Mouse (Mus musculus): ENCODE data around the gene Fnbp1l. TPM values are rescaled to one million over a fixed set of nuclear protein-coding genes. Genes with fewer than 3 reads are reported as not detected.

The Fnbp1l gene
- total and polyA plus RNA-seq, 3 experiments, result 1.5 to 2.0 (median 2.0) TPM

GRCm38 (mm10) chr3:122509084-122509483 is 110.4 kb downstream of the Fnbp1l start:
- Histone ChIP-seq H3K9ac (ENCODE audit: insufficient read depth, low read depth) (no peak overlapping the region), H3K9me3 (replicated peaks; ENCODE audit: low read length) (no peaks in the 10 kb centered on the region), H3K27me3 (replicated peaks) (no peaks in the 10 kb centered on the region), H3K4me2 (ENCODE audit: insufficient read depth, low read depth, poor library complexity, severe bottlenecking) (no peak overlapping the region), H3K27ac (ENCODE audit: insufficient read depth, low read depth) (no peak overlapping the region), H3K36me3 (replicated peaks in 1 of 2; ENCODE audit: control insufficient read depth in 1 of 2, insufficient read depth in 1 of 2, low read length in 1 of 2) (peaks cover 75 to 90% of the 10 kb centered on the region in 2 experiments), H3K4me3 (replicated peaks in 1 of 3; ENCODE audit: low read depth in 2 of 3, low read length in 2 of 3, poor library complexity in 1 of 3) (no peak overlapping the region), H3K79me2 (replicated peaks; ENCODE audit: control insufficient read depth, extremely low read depth, insufficient read depth, poor library complexity, severe bottlenecking) (peaks cover 2% of the 10 kb centered on the region; the same call in 1 of the 2 replicates), H3K4me1 (ENCODE audit: control insufficient read depth in 1 of 2, insufficient read depth in 2 of 2) (no peaks in the 10 kb centered on the region)
- TF ChIP-seq MAZ (IDR thresholded peaks at IDR 0.05; ENCODE audit: low read depth, low read length) (no peak), SMC3 (IDR thresholded peaks at IDR 0.05; ENCODE audit: low read depth, low read length) (peak; percentile 54), RAD21 (IDR thresholded peaks at IDR 0.05; ENCODE audit: low read depth, low read length) (peak; percentile 29), CTCF (conservative IDR thresholded peaks at IDR 0.05 in 1 of 2, IDR thresholded peaks at IDR 0.05 in 1 of 2; ENCODE audit: low read depth in 2 of 2, low read length in 2 of 2) (peak in 1 of 2 experiments; percentile 60; a peak in 2 of 4 replicates)
- in situ Hi-C loops (cut with MboI; ENCODE audit: low pct_ligation_motif_present, low pct_unique_long_range_greater_than_20kb, low sequenced_read_pairs) (no loop called here), dilution Hi-C loops (cut with MboI; ENCODE audit: extremely low pct_ligation_motif_present, extremely low pct_unique_long_range_greater_than_20kb, low sequenced_read_pairs) (no loop called here)
- no peak for DNase-seq (ENCODE audit: extremely low read depth)

GRCm38 (mm10) chr3:122507826-122508225 is 111.7 kb downstream of the Fnbp1l start:
- H3K36me3 ChIP-seq (replicated peaks in 1 of 2; ENCODE audit: control insufficient read depth in 1 of 2, insufficient read depth in 1 of 2, low read length in 1 of 2), result peaks cover 68 to 96% of the 10 kb centered on the region in 2 experiments
- H3K9me3 ChIP-seq (replicated peaks; ENCODE audit: low read length), result no peaks in the 10 kb centered on the region
- peaks cover 0 to 2% of the 10 kb centered on the region in 2 experiments; a peak in 2 of 4 replicates for H3K4me1 ChIP-seq (ENCODE audit: control insufficient read depth in 1 of 2, insufficient read depth in 2 of 2)
- dilution Hi-C loops (cut with MboI; ENCODE audit: extremely low pct_ligation_motif_present, extremely low pct_unique_long_range_greater_than_20kb, low sequenced_read_pairs), result no loop called here
- in situ Hi-C loops (cut with MboI; ENCODE audit: low pct_ligation_motif_present, low pct_unique_long_range_greater_than_20kb, low sequenced_read_pairs), result no loop called here
- H3K27me3 ChIP-seq (replicated peaks), result no peaks in the 10 kb centered on the region
- DNase-seq (ENCODE audit: extremely low read depth), result no peak
- H3K79me2 ChIP-seq (replicated peaks; ENCODE audit: control insufficient read depth, extremely low read depth, insufficient read depth, poor library complexity, severe bottlenecking), result peaks cover 6% of the 10 kb centered on the region; the same call in 1 of the 2 replicates
- H3K27ac ChIP-seq (ENCODE audit: insufficient read depth, low read depth), result no peak overlapping the region
- H3K9ac ChIP-seq (ENCODE audit: insufficient read depth, low read depth), result no peak overlapping the region
- no peak overlapping the region for H3K4me3 ChIP-seq (replicated peaks in 1 of 3; ENCODE audit: low read depth in 2 of 3, low read length in 2 of 3, poor library complexity in 1 of 3)
- no peak for TF ChIP-seq ELF1 (IDR thresholded peaks at IDR 0.05; ENCODE audit: low read depth, low read length)
- no peak overlapping the region for H3K4me2 ChIP-seq (ENCODE audit: insufficient read depth, low read depth, poor library complexity, severe bottlenecking)

- Histone ChIP-seq H3K27me3 (replicated peaks) (no peaks in the 10 kb centered on the region), H3K36me3 (replicated peaks in 1 of 2; ENCODE audit: control insufficient read depth in 1 of 2, insufficient read depth in 1 of 2, low read length in 1 of 2) (peaks cover 54 to 94% of the 10 kb centered on the region in 2 experiments), H3K9me3 (replicated peaks; ENCODE audit: low read length) (no peaks in the 10 kb centered on the region), H3K4me3 (replicated peaks in 1 of 3; ENCODE audit: low read depth in 2 of 3, low read length in 2 of 3, poor library complexity in 1 of 3) (no peak overlapping the region), H3K4me1 (ENCODE audit: control insufficient read depth in 1 of 2, insufficient read depth in 2 of 2) (peaks cover 0 to 16% of the 10 kb centered on the region in 2 experiments; a peak in 3 of 4 replicates), H3K79me2 (replicated peaks; ENCODE audit: control insufficient read depth, extremely low read depth, insufficient read depth, poor library complexity, severe bottlenecking) (0 out of 2 replicates have a peak, but pooled peaks cover 10% of the 10 kb centered on the region), H3K4me2 (ENCODE audit: insufficient read depth, low read depth, poor library complexity, severe bottlenecking) (no peak overlapping the region), H3K27ac (ENCODE audit: insufficient read depth, low read depth) (no peak overlapping the region), H3K9ac (ENCODE audit: insufficient read depth, low read depth) (no peak overlapping the region)
- in situ Hi-C loops (cut with MboI; ENCODE audit: low pct_ligation_motif_present, low pct_unique_long_range_greater_than_20kb, low sequenced_read_pairs), result no loop called here
- dilution Hi-C loops (cut with MboI; ENCODE audit: extremely low pct_ligation_motif_present, extremely low pct_unique_long_range_greater_than_20kb, low sequenced_read_pairs), result no loop called here
- DNase-seq (ENCODE audit: extremely low read depth), result no peak
- TF ChIP-seq PAX5 (IDR thresholded peaks at IDR 0.05; ENCODE audit: low read length) (no peak), RAD21 (IDR thresholded peaks at IDR 0.05; ENCODE audit: low read depth, low read length) (no peak), CTCF (conservative IDR thresholded peaks at IDR 0.05 in 1 of 2, IDR thresholded peaks at IDR 0.05 in 1 of 2; ENCODE audit: low read depth in 2 of 2, low read length in 2 of 2) (no peak), MEF2A (IDR thresholded peaks at IDR 0.05; ENCODE audit: borderline replicate concordance, low read depth, low read length) (no peak), TCF12 (IDR thresholded peaks at IDR 0.05; ENCODE audit: low read depth, low read length) (no peak), ZMIZ1 (IDR thresholded peaks at IDR 0.05; ENCODE audit: low read depth, low read length) (no peak), NELFE (IDR thresholded peaks at IDR 0.05; ENCODE audit: low read depth, low read length) (no peak), UBTF (IDR thresholded peaks at IDR 0.05; ENCODE audit: low read depth, low read length) (no peak), ELF1 (IDR thresholded peaks at IDR 0.05; ENCODE audit: low read depth, low read length) (no peak), E2F4 (IDR thresholded peaks at IDR 0.05; ENCODE audit: insufficient replicate concordance, low read depth, low read length) (no peak), ZNF384 (IDR thresholded peaks at IDR 0.05; ENCODE audit: low read depth, low read length) (no peak), MAX (IDR thresholded peaks at IDR 0.05; ENCODE audit: low read length) (no peak), SMC3 (IDR thresholded peaks at IDR 0.05; ENCODE audit: low read depth, low read length) (no peak), BHLHE40 (IDR thresholded peaks at IDR 0.05; ENCODE audit: low read depth, low read length) (no peak), RCOR1 (conservative IDR thresholded peaks at IDR 0.05; ENCODE audit: low read depth, low read length) (no peak), HCFC1 (IDR thresholded peaks at IDR 0.05; ENCODE audit: low read depth, low read length) (no peak)
These were observed 113.1 kb downstream of the Fnbp1l start for GRCm38 (mm10) chr3:122506343-122506916.

All from CH12.LX (cell line).